Mouse (Mus musculus) lung, postnatal 14 days (tissue): ENCODE data around the gene Tpi1.
A peak's percentile ranks its signal among the peaks of the same experiment; 100 is the strongest.
"Not testable (repeated sequence)": the region's sequence is repeated elsewhere in the genome, so short reads cannot be mapped to it uniquely, and the experiment has no call there.

Experiments
- DNase-seq: peaks from one replicate; pipeline ENCODE4 v3.0.0; 2021

Tpi1 gene

GRCm38 (mm10) chr6:124831199-124831598 is 17.1 kb upstream of the Tpi1 start:
- not testable (repeated sequence) for DNase-seq

GRCm38 (mm10) chr6:124829799-124830700 is 16.0 kb upstream of the Tpi1 start:
- DNase-seq: peak; percentile 92

- peak; percentile 97 for DNase-seq
These were observed 15.0 kb upstream of the Tpi1 start, which contains the start of the genes Usp5 and Cdca3 for GRCm38 (mm10) chr6:124828868-124829798. Gene Usp5, minus strand, starts transcription at chr6:124829484. Gene Cdca3, plus strand, starts transcription at chr6:124829547.

GRCm38 (mm10) chr6:124828101-124828592 is 14.1 kb upstream of the Tpi1 start:
- DNase-seq: no peak

- no peak for DNase-seq
These were observed 8.0 kb upstream of the Tpi1 start for GRCm38 (mm10) chr6:124822049-124822448.

GRCm38 (mm10) chr6:124820891-124821290 is 6.8 kb upstream of the Tpi1 start:
- DNase-seq: no peak

- no peak for DNase-seq
These were observed 3.9 kb upstream of the Tpi1 start for GRCm38 (mm10) chr6:124817971-124818370.

- DNase-seq: no peak
These were observed 3.5 kb upstream of the Tpi1 start for GRCm38 (mm10) chr6:124817563-124817962.

GRCm38 (mm10) chr6:124817125-124817524 is 3.0 kb upstream of the Tpi1 start:
- DNase-seq: no peak

GRCm38 (mm10) chr6:124816611-124817010 is 2.5 kb upstream of the Tpi1 start:
- no peak for DNase-seq

GRCm38 (mm10) chr6:124814858-124815774 is 1.0 kb upstream of the Tpi1 start:
- DNase-seq: no peak

GRCm38 (mm10) chr6:124814448-124814847 is 352 bp upstream of the Tpi1 start:
- no peak for DNase-seq

- DNase-seq: peak; percentile 56
These were observed 600 bp downstream of the Tpi1 start for GRCm38 (mm10) chr6:124813496-124813895.

GRCm38 (mm10) chr6:124812848-124813247 is 1.2 kb downstream of the Tpi1 start:
- no peak for DNase-seq

GRCm38 (mm10) chr6:124811701-124812560 is 2.2 kb downstream of the Tpi1 start:
- no peak for DNase-seq

- no peak for DNase-seq
These were observed 2.8 kb downstream of the Tpi1 start for GRCm38 (mm10) chr6:124811403-124811665.

GRCm38 (mm10) chr6:124810566-124811402 is 3.3 kb downstream of the Tpi1 start:
- not testable (repeated sequence) for DNase-seq

- DNase-seq: no peak
These were observed 4.1 kb downstream of the Tpi1 start for GRCm38 (mm10) chr6:124809775-124810538.

GRCm38 (mm10) chr6:124809052-124809774 is 4.9 kb downstream of the Tpi1 start:
- DNase-seq: peak; percentile 86
